Mouse (Mus musculus): ENCODE measurements around the gene Hist1h3c.
"Not testable (repeated sequence)": the region's sequence is repeated elsewhere in the genome, so short reads cannot be mapped to it uniquely, and the experiment has no call there.

DNA sequence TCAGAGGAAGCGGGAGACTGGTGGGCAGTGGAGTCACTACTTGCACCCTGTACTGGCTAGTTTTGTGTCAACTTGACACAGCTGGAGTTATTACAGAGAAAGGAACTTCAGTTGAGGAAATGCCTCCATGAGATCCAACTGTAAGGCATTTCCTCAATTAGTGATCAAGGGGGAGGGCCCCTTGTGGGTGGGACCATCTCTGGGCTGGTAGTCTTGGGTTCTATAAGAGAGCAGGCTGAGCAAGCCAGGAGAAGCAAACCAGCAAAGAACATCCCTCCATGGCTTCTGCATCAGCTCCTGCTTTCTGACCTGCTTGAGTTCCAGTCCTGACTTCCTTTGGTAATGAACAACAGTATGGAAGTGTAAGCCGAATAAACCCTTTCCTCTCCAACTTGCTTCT is 42.6 kb downstream of the Hist1h3c start:
- TF ChIP-seq POLR2A (IDR thresholded peaks at IDR 0.05; ENCODE audit: low read depth, low read length); CTCF (IDR thresholded peaks at IDR 0.05; ENCODE audit: borderline replicate concordance, insufficient read depth, low read length): not testable (repeated sequence)
